14 mouse cellular contexts compared by ENCODE assay signal in genomic region chr14:64574277-64574676, GRCm38 (mm10).
DNase-seq lines count a peak whose midpoint lies in the region; ATAC-seq and TF ChIP-seq lines count a peak whose summit lies in the region.
"Had no signal": no experiment of that assay in that cellular context is flagged by ENCODE, and none has a peak within 500 bp of the region (broad histone marks: within the 10 kb centered on the region; RNA-seq: fewer than 3 reads in every experiment).

No protein-coding gene starts in this region.

- TF ChIP-seq CTCF in CH12.LX (conservative IDR thresholded peaks at IDR 0.05 in 1 of 2, IDR thresholded peaks at IDR 0.05 in 1 of 2; ENCODE audit: low read depth in 2 of 2, low read length in 2 of 2) = no peak
- TF ChIP-seq CTCF in cortical plate, adult 2 months (IDR thresholded peaks at IDR 0.05; ENCODE audit: extremely low read depth, insufficient read depth, low read length) = no peak
- TF ChIP-seq CTCF in lung, postnatal 0 days (IDR thresholded peaks at IDR 0.05) = no peak

- no peak overlapping the region for H3K4me2 ChIP-seq in CH12.LX (ENCODE audit: insufficient read depth, low read depth, poor library complexity, severe bottlenecking)
- peak overlapping the region; percentile 52 for H3K4me2 ChIP-seq in midbrain, embryonic 13.5 days (replicated peaks)
- H3K4me2 ChIP-seq in lung, postnatal 0 days (replicated peaks; ENCODE audit: low read depth, low read length) = no peak overlapping the region
- H3K4me2 ChIP-seq: embryonic facial prominence, embryonic 13.5 days; liver, embryonic 13.5 days had no signal

- dilution Hi-C loops in CH12.LX (cut with MboI; ENCODE audit: extremely low pct_ligation_motif_present, extremely low pct_unique_long_range_greater_than_20kb, low sequenced_read_pairs) = no loop called here

- no peak for TF ChIP-seq EP300 in CH12.LX (IDR thresholded peaks at IDR 0.05; ENCODE audit: low read length)
- TF ChIP-seq EP300 in lung, postnatal 0 days (IDR thresholded peaks at IDR 0.05) = no peak

- H3K79me2 ChIP-seq in CH12.LX (replicated peaks; ENCODE audit: control insufficient read depth, extremely low read depth, insufficient read depth, poor library complexity, severe bottlenecking) = no peaks in the 10 kb centered on the region

- H3K4me3 ChIP-seq in CH12.LX (replicated peaks in 1 of 3; ENCODE audit: low read depth in 2 of 3, low read length in 2 of 3, poor library complexity in 1 of 3) = no peak overlapping the region
- peak overlapping the region; percentile 87 for H3K4me3 ChIP-seq in cortical plate, adult 2 months (ENCODE audit: insufficient read depth, low read length)
- H3K4me3 ChIP-seq in midbrain, embryonic 13.5 days (replicated peaks) = peak overlapping the region; percentile 33
- H3K4me3 ChIP-seq in lung, postnatal 0 days (ENCODE audit: low read depth, low read length) = no peak overlapping the region
- H3K4me3 ChIP-seq: embryonic facial prominence, embryonic 13.5 days; gastrocnemius, adult 2 months; liver, embryonic 13.5 days; megakaryocyte, embryonic 14.5 days had no signal

- no peak for DNase-seq in frontal cortex, postnatal 25 days (ENCODE audit: low spot score in 2 of 2)
- no peak for DNase-seq in CH12.LX (ENCODE audit: extremely low read depth)
- DNase-seq in adrenal gland, postnatal 10 days = no peak
- no peak for DNase-seq in lung, postnatal 0 days (ENCODE audit: low spot score)
- DNase-seq in thymus, postnatal 10 days (ENCODE audit: low spot score in 2 of 2) = no peak
- DNase-seq: gastrocnemius, adult 2 months; kidney, adult 2 months; liver, embryonic 13.5 days had no signal

- ATAC-seq in frontal cortex, adult (ENCODE audit: low TSS enrichment) = peak; percentile 73
- peak; percentile 63 for ATAC-seq in midbrain, embryonic 13.5 days
- no peak for ATAC-seq in lung, postnatal 0 days
- ATAC-seq: CD4-positive, CD25-positive, alpha-beta regulatory T cell, adult 4 months had no signal

- no peak for TF ChIP-seq RAD21 in CH12.LX (IDR thresholded peaks at IDR 0.05; ENCODE audit: low read depth, low read length)

- peaks cover 20% of the 10 kb centered on the region for H3K27me3 ChIP-seq in CH12.LX (replicated peaks)
- H3K27me3 ChIP-seq in midbrain, embryonic 13.5 days = no peaks in the 10 kb centered on the region
- no peaks in the 10 kb centered on the region for H3K27me3 ChIP-seq in lung, postnatal 0 days (replicated peaks; ENCODE audit: insufficient read depth, low read length)

- no peaks in the 10 kb centered on the region for H3K9me3 ChIP-seq in CH12.LX (replicated peaks; ENCODE audit: low read length)
- no peaks in the 10 kb centered on the region for H3K9me3 ChIP-seq in midbrain, embryonic 13.5 days
- H3K9me3 ChIP-seq in lung, postnatal 0 days (ENCODE audit: low read length) = no peaks in the 10 kb centered on the region
- H3K9me3 ChIP-seq: embryonic facial prominence, embryonic 13.5 days; liver, embryonic 13.5 days; megakaryocyte, embryonic 14.5 days had no signal

- 37% methylated on average over 7 of the region's 7 CpGs for WGBS in midbrain, embryonic 13.5 days
- WGBS in lung, postnatal 0 days = 55% methylated on average over 7 of the region's 7 CpGs

- in situ Hi-C loops in CH12.LX (cut with MboI; ENCODE audit: low pct_ligation_motif_present, low pct_unique_long_range_greater_than_20kb, low sequenced_read_pairs) = no loop called here

- H3K4me1 ChIP-seq in CH12.LX (ENCODE audit: control insufficient read depth in 1 of 2, insufficient read depth in 2 of 2) = no peaks in the 10 kb centered on the region
- no peaks in the 10 kb centered on the region for H3K4me1 ChIP-seq in cortical plate, adult 2 months (ENCODE audit: control insufficient read depth, insufficient read depth, low read length)
- H3K4me1 ChIP-seq in midbrain, embryonic 13.5 days (replicated peaks) = peaks cover 43% of the 10 kb centered on the region
- H3K4me1 ChIP-seq in lung, postnatal 0 days (ENCODE audit: insufficient read depth, low read depth, low read length) = no peaks in the 10 kb centered on the region
- H3K4me1 ChIP-seq: embryonic facial prominence, embryonic 13.5 days; liver, embryonic 13.5 days; megakaryocyte, embryonic 14.5 days had no signal

- no peak overlapping the region for H3K9ac ChIP-seq in CH12.LX (ENCODE audit: insufficient read depth, low read depth)
- peak overlapping the region; percentile 70 for H3K9ac ChIP-seq in midbrain, embryonic 13.5 days (replicated peaks)
- H3K9ac ChIP-seq in lung, postnatal 0 days (replicated peaks; ENCODE audit: low read depth) = no peak overlapping the region
- H3K9ac ChIP-seq: embryonic facial prominence, embryonic 13.5 days; liver, embryonic 13.5 days had no signal

- no peak overlapping the region for H3K27ac ChIP-seq in CH12.LX (ENCODE audit: insufficient read depth, low read depth)
- H3K27ac ChIP-seq in cortical plate, adult 2 months (ENCODE audit: insufficient read depth, low read length) = peak overlapping the region; percentile 96
- peak overlapping the region; percentile 88 for H3K27ac ChIP-seq in midbrain, embryonic 13.5 days
- no peak overlapping the region for H3K27ac ChIP-seq in lung, postnatal 0 days (ENCODE audit: low read length)
- H3K27ac ChIP-seq: embryonic facial prominence, embryonic 13.5 days; gastrocnemius, adult 2 months; liver, embryonic 13.5 days had no signal

- no peaks in the 10 kb centered on the region for H3K36me3 ChIP-seq in CH12.LX (replicated peaks in 1 of 2; ENCODE audit: control insufficient read depth in 1 of 2, insufficient read depth in 1 of 2, low read length in 1 of 2)
- no peaks in the 10 kb centered on the region for H3K36me3 ChIP-seq in midbrain, embryonic 13.5 days
- no peaks in the 10 kb centered on the region for H3K36me3 ChIP-seq in lung, postnatal 0 days (ENCODE audit: insufficient read depth, low read length)
- H3K36me3 ChIP-seq: embryonic facial prominence, embryonic 13.5 days; liver, embryonic 13.5 days had no signal

- no peak for TF ChIP-seq POLR2A in CH12.LX (IDR thresholded peaks at IDR 0.05; ENCODE audit: low read depth, low read length)
- peak; percentile 45; the same call in 1 of the 2 replicates for TF ChIP-seq POLR2A in cortical plate, adult 2 months (IDR thresholded peaks at IDR 0.05; ENCODE audit: extremely low read depth, insufficient read depth, low read length)

TF ChIP-seq in CH12.LX, 34 proteins besides CTCF, POLR2A, EP300 and RAD21:
- TF ChIP-seq MAFK (IDR thresholded peaks at IDR 0.05; ENCODE audit: insufficient replicate concordance, low read length) (0 out of 2 replicates have a peak, but pooled peaks have one; percentile 21), JUN (IDR thresholded peaks at IDR 0.05; ENCODE audit: insufficient read depth, low read depth, low read length) (no peak), ELF1 (IDR thresholded peaks at IDR 0.05; ENCODE audit: low read depth, low read length) (no peak), UBTF (IDR thresholded peaks at IDR 0.05; ENCODE audit: low read depth, low read length) (no peak), ETS1 (conservative IDR thresholded peaks at IDR 0.05; ENCODE audit: low read depth, low read length) (no peak), BHLHE40 (IDR thresholded peaks at IDR 0.05; ENCODE audit: low read depth, low read length) (no peak), ZC3H11A (IDR thresholded peaks at IDR 0.05; ENCODE audit: low read depth, low read length) (no peak), CHD2 (IDR thresholded peaks at IDR 0.05; ENCODE audit: low read length) (no peak), USF1 (IDR thresholded peaks at IDR 0.05; ENCODE audit: low read depth, low read length) (no peak)

Comparison
In these comparisons a context has a peak if more than half of its experiments do, and no peak if none do; other contexts are left out.
1. H3K27ac ChIP-seq: peak in cortical plate, adult 2 months (single experiment) and midbrain, embryonic 13.5 days (single experiment); none in CH12.LX (single experiment) and lung, postnatal 0 days (single experiment).
2. H3K4me3 ChIP-seq: peak in cortical plate, adult 2 months (single experiment) and midbrain, embryonic 13.5 days (single experiment); none in CH12.LX (0 of 3) and lung, postnatal 0 days (single experiment).